Mouse (Mus musculus): ENCODE data around the gene Ptpn1. TPM values are rescaled to one million over a fixed set of nuclear protein-coding genes. Genes with fewer than 3 reads are reported as not detected.

Ptpn1 gene
- polyA plus RNA-seq, 1 experiment from 2014 or later: 66.4 TPM

DNA sequence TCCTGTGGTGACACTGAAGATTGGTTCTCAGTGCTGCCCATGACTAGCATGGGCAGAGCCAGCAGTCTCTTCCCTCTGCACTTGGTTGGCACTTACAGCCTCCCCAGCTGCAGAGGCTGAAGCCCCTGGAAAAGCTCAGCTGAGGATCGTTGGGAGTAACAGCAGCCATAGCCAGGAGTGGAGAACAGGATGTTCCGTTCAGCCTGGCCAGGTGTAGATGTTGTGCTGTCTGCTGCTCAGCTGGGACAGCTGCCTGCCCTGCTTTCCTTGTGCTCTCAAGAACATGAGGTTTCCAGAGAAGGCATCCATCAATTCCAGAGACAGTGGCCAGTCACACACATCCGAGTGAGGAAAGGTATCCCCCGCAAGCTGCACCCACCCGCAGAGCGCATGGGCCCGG lies 36.6 kb downstream of the Ptpn1 start:
- WGBS: 96% methylated on average over 7 of the region's 7 CpGs
- H3K27ac ChIP-seq: no peak overlapping the region

DNA sequence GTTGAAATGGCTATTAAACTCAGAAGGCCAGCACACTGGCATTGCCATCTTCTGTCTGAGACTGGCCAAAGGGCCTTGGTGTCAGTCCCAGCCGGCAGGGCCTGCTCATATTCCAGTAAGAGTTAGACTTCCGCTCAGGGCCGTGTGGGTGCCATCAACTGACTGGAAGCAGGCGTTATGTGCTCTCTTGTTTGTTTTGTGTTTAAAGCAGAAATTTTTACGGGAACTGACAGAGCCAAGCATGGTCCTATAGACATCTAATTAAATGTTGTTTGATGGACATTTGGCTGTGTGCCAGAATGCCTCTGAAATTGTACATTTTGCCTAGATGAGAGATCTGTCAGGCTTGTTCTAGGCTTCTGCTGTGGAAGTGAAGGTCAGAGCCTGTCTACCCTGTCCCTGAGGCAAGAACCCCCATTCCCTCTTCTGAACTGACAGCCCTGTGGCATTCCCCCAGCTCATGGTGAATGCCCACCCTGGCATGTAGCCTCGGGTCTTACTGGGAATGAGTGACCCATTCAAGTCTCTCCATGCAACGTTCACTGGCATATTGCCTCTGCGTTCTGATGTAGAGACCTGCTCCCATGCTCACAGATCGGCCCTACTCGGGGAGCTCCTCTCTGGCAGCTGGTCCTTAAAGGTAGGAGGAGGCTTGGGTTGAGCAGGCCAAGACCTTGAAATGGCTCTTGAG lies 38.1 kb downstream of the Ptpn1 start:
- H3K4me1 ChIP-seq: no peaks in the 10 kb centered on the region
- H3K36me3 ChIP-seq (replicated peaks): peaks cover 100% of the 10 kb centered on the region
- no peak overlapping the region for H3K27ac ChIP-seq
- WGBS: 95% methylated on average over 10 of the region's 10 CpGs
- no peak for DNase-seq (ENCODE audit: extremely low spot score, low spot score)
- no peaks in the 10 kb centered on the region for H3K9me3 ChIP-seq
- H3K4me3 ChIP-seq: no peak overlapping the region
- H3K27me3 ChIP-seq (ENCODE audit: poor library complexity, severe bottlenecking): no peaks in the 10 kb centered on the region

More for the DNA sequence above, 36.6 kb downstream of the Ptpn1 start:
- H3K27me3 ChIP-seq (ENCODE audit: poor library complexity, severe bottlenecking): no peaks in the 10 kb centered on the region
- H3K4me1 ChIP-seq: no peaks in the 10 kb centered on the region
- H3K36me3 ChIP-seq (replicated peaks): peaks cover 100% of the 10 kb centered on the region
- H3K9me3 ChIP-seq: no peaks in the 10 kb centered on the region
- no peak for DNase-seq (ENCODE audit: extremely low spot score, low spot score)
- no peak overlapping the region for H3K4me3 ChIP-seq

GRCm38 (mm10) chr2:167972146-167972545 lies 40.3 kb downstream of the Ptpn1 start:
- Histone ChIP-seq H3K9me3 (no peaks in the 10 kb centered on the region), H3K27me3 (ENCODE audit: poor library complexity, severe bottlenecking) (no peaks in the 10 kb centered on the region), H3K36me3 (replicated peaks) (peaks cover 100% of the 10 kb centered on the region), H3K27ac (no peak overlapping the region), H3K4me3 (no peak overlapping the region), H3K4me1 (no peaks in the 10 kb centered on the region)
- no peak for DNase-seq (ENCODE audit: extremely low spot score, low spot score)
- 92% methylated on average over 5 of the region's 5 CpGs for WGBS

DNA sequence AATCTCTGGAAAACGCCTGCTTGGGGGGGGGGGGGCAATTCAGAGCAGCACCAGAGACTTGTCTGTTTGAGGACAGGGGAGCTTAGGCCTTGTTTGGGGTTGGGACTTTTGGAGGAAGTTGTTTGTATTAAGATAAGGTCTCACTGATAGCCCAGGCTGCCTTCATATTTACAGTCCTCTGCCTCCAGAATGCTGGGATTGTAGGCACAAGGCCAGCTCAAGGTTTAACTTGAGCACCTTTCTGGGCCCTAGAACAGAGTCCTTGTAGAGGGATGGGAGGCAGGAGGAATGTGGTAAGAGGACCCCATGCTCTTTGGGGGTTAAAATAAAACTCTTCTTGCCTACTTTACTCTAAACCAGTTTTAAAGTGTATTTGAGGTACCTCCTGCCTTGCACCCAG lies 41.0 kb downstream of the Ptpn1 start:
- Histone ChIP-seq H3K36me3 (replicated peaks) (peaks cover 100% of the 10 kb centered on the region), H3K4me3 (no peak overlapping the region), H3K9me3 (no peaks in the 10 kb centered on the region), H3K27ac (no peak overlapping the region), H3K4me1 (no peaks in the 10 kb centered on the region), H3K27me3 (ENCODE audit: poor library complexity, severe bottlenecking) (no peaks in the 10 kb centered on the region)
- no peak for DNase-seq (ENCODE audit: extremely low spot score, low spot score)
- 55% methylated on average over 1 of the region's 1 CpGs for WGBS

DNA sequence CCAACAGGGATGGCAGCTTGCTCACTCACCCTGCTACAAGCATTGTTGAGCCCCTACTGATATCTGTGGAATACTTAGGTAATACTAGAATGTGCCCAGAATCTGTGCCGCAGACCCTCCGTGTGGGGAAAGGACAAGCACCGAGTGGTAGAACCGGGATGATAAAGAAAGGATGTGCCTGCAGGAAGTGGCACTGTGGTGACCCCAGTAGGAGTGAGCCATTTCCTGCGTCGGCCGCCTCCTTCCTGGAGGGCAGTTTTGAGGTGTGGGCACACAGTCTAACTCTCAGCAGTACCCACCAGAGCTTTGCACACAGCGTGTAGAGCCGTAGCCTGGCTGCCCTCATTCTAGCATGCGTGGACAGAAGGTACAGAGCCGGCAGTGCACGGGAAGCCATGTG lies 43.9 kb downstream of the Ptpn1 start:
- 94% methylated on average over 12 of the region's 12 CpGs for whole genome bisulfite sequencing
- H3K36me3 ChIP-seq (replicated peaks): peaks cover 93% of the 10 kb centered on the region
- no peak overlapping the region for H3K27ac ChIP-seq

DNA sequence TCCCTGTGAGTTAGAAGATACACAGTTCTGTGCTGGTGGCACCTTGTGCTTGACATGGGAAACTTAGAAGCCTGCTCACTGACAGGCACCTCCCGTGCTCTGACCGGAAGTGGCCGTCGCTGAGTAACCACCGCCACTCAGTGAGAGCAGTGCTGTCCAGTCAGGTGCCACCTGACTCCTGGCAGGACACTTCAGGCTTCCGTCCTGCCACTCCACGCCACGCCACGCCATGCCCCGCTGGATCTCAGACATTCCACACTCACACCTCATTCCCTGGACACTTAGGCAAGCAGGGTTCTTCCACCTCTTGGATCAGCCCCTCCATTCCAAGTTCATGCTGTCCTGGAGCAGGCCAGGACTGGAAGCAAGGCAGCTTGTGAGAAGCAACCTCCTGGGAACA lies 46.4 kb downstream of the Ptpn1 start:
- Histone ChIP-seq H3K27me3 (ENCODE audit: poor library complexity, severe bottlenecking) (no peaks in the 10 kb centered on the region), H3K36me3 (replicated peaks) (peaks cover 68% of the 10 kb centered on the region), H3K27ac (no peak overlapping the region), H3K4me3 (no peak overlapping the region), H3K9me3 (no peaks in the 10 kb centered on the region), H3K4me1 (peaks cover 7% of the 10 kb centered on the region; the same call in 1 of the 2 replicates)
- WGBS: 98% methylated on average over 10 of the region's 10 CpGs
- no peak for DNase-seq (ENCODE audit: extremely low spot score, low spot score)

More for the DNA sequence above, 43.9 kb downstream of the Ptpn1 start:
- H3K9me3 ChIP-seq: no peaks in the 10 kb centered on the region
- no peak for DNase-seq (ENCODE audit: extremely low spot score, low spot score)
- no peaks in the 10 kb centered on the region for H3K27me3 ChIP-seq (ENCODE audit: poor library complexity, severe bottlenecking)
- no peaks in the 10 kb centered on the region for H3K4me1 ChIP-seq
- no peak overlapping the region for H3K4me3 ChIP-seq

GRCm38 (mm10) chr2:167980391-167980790 lies 48.5 kb downstream of the Ptpn1 start:
- 88% methylated on average over 10 of the region's 10 CpGs for WGBS
- Histone ChIP-seq H3K27me3 (ENCODE audit: poor library complexity, severe bottlenecking) (no peaks in the 10 kb centered on the region), H3K36me3 (replicated peaks) (peaks cover 47% of the 10 kb centered on the region), H3K4me1 (peaks cover 7% of the 10 kb centered on the region; the same call in 1 of the 2 replicates), H3K27ac (no peak overlapping the region), H3K9me3 (no peaks in the 10 kb centered on the region), H3K4me3 (no peak overlapping the region)
- DNase-seq (ENCODE audit: extremely low spot score, low spot score): no peak

GRCm38 (mm10) chr2:167982646-167983045 lies 50.8 kb downstream of the Ptpn1 start:
- H3K27me3 ChIP-seq (ENCODE audit: poor library complexity, severe bottlenecking): no peaks in the 10 kb centered on the region
- no peak overlapping the region for H3K4me3 ChIP-seq
- DNase-seq (ENCODE audit: extremely low spot score, low spot score): no peak
- WGBS: 62% methylated on average over 9 of the region's 9 CpGs
- no peak overlapping the region for H3K27ac ChIP-seq
- peaks cover 24% of the 10 kb centered on the region for H3K36me3 ChIP-seq (replicated peaks)
- H3K4me1 ChIP-seq: peaks cover 15% of the 10 kb centered on the region
- H3K9me3 ChIP-seq: no peaks in the 10 kb centered on the region

DNA sequence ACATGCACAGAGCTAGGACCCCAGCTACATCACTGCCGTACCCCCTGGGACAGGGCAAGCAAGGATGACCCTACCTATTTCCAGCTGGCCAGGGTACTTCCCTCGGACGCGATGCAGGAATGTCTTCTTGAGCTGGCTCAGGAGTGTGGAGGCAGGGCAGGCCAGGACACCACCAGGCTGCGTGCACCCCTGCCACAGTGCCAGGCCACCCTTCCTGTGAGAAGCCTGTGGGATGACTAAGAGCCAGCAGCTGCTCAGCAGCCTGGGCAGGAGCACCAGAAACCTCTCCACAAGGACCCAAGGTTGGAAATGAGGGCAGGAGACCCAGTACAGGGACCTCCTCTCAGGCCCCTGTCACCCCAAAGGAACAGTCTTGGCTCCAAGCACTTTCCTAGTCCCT lies 52.5 kb downstream of the Ptpn1 start:
- Histone ChIP-seq H3K4me3 (no peak overlapping the region), H3K27me3 (ENCODE audit: poor library complexity, severe bottlenecking) (no peaks in the 10 kb centered on the region), H3K4me1 (peaks cover 17% of the 10 kb centered on the region), H3K9me3 (no peaks in the 10 kb centered on the region), H3K27ac (no peak overlapping the region; the same call in 1 of the 2 replicates), H3K36me3 (replicated peaks) (peaks cover 7% of the 10 kb centered on the region)
- no peak for DNase-seq (ENCODE audit: extremely low spot score, low spot score)
- WGBS: 78% methylated on average over 5 of the region's 5 CpGs

DNA sequence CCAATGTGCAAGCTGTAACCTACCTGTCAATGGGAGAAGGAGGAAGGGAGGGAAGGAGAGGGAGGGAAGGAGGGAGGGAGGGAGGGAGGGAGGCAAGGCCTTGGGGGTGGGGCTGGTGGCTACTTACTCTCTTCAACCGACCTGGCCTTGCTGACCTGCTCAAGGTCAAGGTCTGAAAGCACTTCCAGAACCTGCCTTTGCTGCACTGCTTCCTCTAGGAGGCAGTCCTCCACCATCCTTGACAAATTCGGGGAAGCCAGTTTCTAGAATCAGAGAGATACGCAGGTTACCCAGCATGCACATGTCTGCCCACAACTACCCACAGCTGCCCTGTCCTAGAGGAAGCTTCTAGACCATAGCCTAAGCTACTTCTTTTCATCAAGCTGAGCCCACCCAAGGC lies 53.1 kb downstream of the Ptpn1 start:
- peaks cover 1% of the 10 kb centered on the region for H3K36me3 ChIP-seq (replicated peaks)
- H3K27me3 ChIP-seq (ENCODE audit: poor library complexity, severe bottlenecking): no peaks in the 10 kb centered on the region
- WGBS: 51% methylated on average over 3 of the region's 3 CpGs
- no peak overlapping the region for H3K4me3 ChIP-seq
- no peak overlapping the region for H3K27ac ChIP-seq
- H3K4me1 ChIP-seq: peaks cover 17% of the 10 kb centered on the region
- no peak for DNase-seq (ENCODE audit: extremely low spot score, low spot score)
- H3K9me3 ChIP-seq: no peaks in the 10 kb centered on the region

DNA sequence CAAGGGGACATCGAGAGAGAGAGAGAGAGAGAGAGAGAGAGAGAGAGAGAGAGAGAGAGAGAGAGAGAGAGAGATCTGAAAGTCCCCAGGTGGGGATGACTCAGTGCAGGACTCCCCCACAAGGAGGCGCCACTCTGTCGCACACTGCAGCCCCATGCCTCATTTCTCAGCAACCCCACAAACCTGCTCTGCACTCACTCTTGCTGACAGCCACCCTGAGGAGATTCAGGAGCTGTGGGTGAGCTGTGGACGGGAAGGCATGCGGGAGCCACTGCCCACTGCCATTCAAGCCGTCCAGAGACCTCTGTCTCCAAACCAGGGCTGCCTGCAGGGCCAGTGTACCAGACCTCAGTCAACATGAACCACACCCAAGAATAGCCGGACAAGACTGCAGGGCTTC lies 54.9 kb downstream of the Ptpn1 start:
- no peaks in the 10 kb centered on the region for H3K27me3 ChIP-seq (ENCODE audit: poor library complexity, severe bottlenecking)
- 33% methylated on average over 7 of the region's 7 CpGs for WGBS
- H3K4me1 ChIP-seq: peaks cover 17% of the 10 kb centered on the region
- no peaks in the 10 kb centered on the region for H3K36me3 ChIP-seq (replicated peaks)
- H3K9me3 ChIP-seq: no peaks in the 10 kb centered on the region
- H3K4me3 ChIP-seq: no peak overlapping the region
- no peak for DNase-seq (ENCODE audit: extremely low spot score, low spot score)
- no peak overlapping the region for H3K27ac ChIP-seq

DNA sequence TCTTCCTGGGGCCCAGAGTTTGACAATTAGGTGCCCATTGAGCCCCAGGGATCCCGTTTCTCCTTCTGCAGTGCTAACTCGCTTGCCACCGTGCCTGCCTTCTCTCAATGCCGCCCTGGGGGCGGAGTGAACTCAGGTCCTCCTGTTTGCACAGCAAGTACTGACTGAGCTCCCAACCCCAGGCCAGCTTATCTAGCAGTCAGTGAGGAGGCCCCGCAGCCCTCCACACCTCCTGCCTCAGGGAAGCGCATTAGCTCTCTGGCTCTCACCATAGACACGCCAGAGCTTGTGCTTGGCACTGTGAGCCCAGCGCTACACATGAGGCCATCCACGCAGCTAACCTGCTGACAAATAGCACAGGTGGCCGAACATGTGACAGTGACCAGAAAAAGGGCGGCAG lies 55.8 kb downstream of the Ptpn1 start:
- H3K4me1 ChIP-seq: peaks cover 15% of the 10 kb centered on the region
- no peak overlapping the region for H3K4me3 ChIP-seq
- no peaks in the 10 kb centered on the region for H3K36me3 ChIP-seq (replicated peaks)
- no peaks in the 10 kb centered on the region for H3K9me3 ChIP-seq
- no peak overlapping the region for H3K27ac ChIP-seq
- WGBS: 69% methylated on average over 12 of the region's 12 CpGs
- no peak for DNase-seq (ENCODE audit: extremely low spot score, low spot score)
- H3K27me3 ChIP-seq (ENCODE audit: poor library complexity, severe bottlenecking): no peaks in the 10 kb centered on the region

GRCm38 (mm10) chr2:167989310-167989709 lies 57.5 kb downstream of the Ptpn1 start:
- Histone ChIP-seq H3K27me3 (ENCODE audit: poor library complexity, severe bottlenecking) (no peaks in the 10 kb centered on the region), H3K4me3 (no peak overlapping the region), H3K9me3 (no peaks in the 10 kb centered on the region), H3K27ac (no peak overlapping the region; the same call in 1 of the 2 replicates), H3K36me3 (replicated peaks) (no peaks in the 10 kb centered on the region), H3K4me1 (peaks cover 14% of the 10 kb centered on the region)
- DNase-seq (ENCODE audit: extremely low spot score, low spot score): no peak
- 89% methylated on average over 14 of the region's 14 CpGs for WGBS

Data from forebrain, embryonic 10.5 days (tissue).